Mouse (Mus musculus) bone marrow macrophage, adult 2 months (primary cell): ENCODE results near the gene Sod3.

Experiments used
- CTCF ChIP-seq: IDR thresholded peaks from 2 replicates; pipeline ENCODE4 v1.5.1; 2012; ENCODE audit warnings: low read depth, mild to moderate bottlenecking, low read length, moderate library complexity
- POLR2A ChIP-seq: IDR thresholded peaks from 2 replicates; pipeline ENCODE4 v1.6.1; 2012; ENCODE audit warnings: mild to moderate bottlenecking, low read depth, low read length, borderline replicate concordance

DNA sequence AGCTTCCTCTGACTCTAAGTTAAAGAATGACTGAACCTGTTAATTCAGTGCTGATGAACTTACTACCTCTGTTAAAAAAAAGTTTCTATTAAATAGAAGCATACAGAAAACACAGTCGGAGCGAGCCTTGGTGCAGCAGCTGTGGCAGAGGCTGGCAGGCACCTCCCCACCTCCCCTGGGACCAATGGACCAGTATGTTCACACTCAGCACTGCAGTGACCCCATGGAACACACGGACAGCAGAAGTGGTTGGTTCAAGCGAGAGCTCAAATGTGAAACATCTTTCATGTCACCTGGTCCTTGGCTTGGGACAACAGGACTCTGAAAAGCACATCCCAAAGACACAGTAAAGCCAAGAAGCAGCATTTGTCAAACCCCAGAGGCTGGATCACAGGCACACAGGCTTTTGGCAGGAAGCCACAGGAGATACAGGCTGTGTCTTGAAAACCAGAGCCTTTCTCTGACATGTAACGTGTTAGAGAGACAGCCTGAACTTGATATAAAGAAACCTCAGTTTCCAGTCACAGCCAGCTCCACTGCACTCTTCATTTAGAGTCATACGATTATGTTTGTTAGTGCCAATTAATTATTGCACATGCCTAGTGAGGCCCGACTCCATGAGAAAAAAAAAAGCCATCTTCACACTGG is 45.2 kb downstream of the Sod3 start:
- TF ChIP-seq CTCF, result no peak
- TF ChIP-seq POLR2A, result no peak
